Mouse (Mus musculus): ENCODE measurements around the gene Mst1r. TPM values are rescaled to one million over a fixed set of nuclear protein-coding genes. Genes with fewer than 3 reads are reported as not detected.
A peak's percentile ranks its signal among the peaks of the same experiment; 100 is the strongest.

Mst1r gene
- polyA plus RNA-seq, 1 experiment from 2014 or later, result 0.51 TPM

GRCm38 (mm10) chr9:107923021-107923420 lies 16.3 kb downstream of the Mst1r start:
- Histone ChIP-seq H3K4me3 (ENCODE audit: low read depth, low read length) (no peak overlapping the region), H3K27me3 (ENCODE audit: control insufficient read depth, insufficient read depth, low read length) (no peaks in the 10 kb centered on the region), H3K9me3 (ENCODE audit: control insufficient read depth, low read length) (no peaks in the 10 kb centered on the region), H3K9ac (replicated peaks; ENCODE audit: low read depth, low read length) (no peak overlapping the region), H3K4me1 (ENCODE audit: control insufficient read depth, insufficient read depth, low read length) (peaks cover 7% of the 10 kb centered on the region; the same call in 1 of the 2 replicates), H3K27ac (ENCODE audit: low read depth, low read length) (no peak overlapping the region), H3K36me3 (ENCODE audit: control insufficient read depth, insufficient read depth, low read length) (no peaks in the 10 kb centered on the region), H3K4me2 (ENCODE audit: low read depth, low read length) (no peak overlapping the region)
- ATAC-seq (ENCODE audit: low read depth), result no peak
- WGBS, result 32% methylated on average over 7 of the region's 7 CpGs

- no peak overlapping the region for H3K9ac ChIP-seq (replicated peaks; ENCODE audit: low read depth, low read length)
- no peaks in the 10 kb centered on the region for H3K9me3 ChIP-seq (ENCODE audit: control insufficient read depth, low read length)
- WGBS, result 57% methylated on average over 6 of the region's 6 CpGs
- no peak overlapping the region for H3K27ac ChIP-seq (ENCODE audit: low read depth, low read length)
- no peak overlapping the region for H3K4me2 ChIP-seq (ENCODE audit: low read depth, low read length)
- H3K27me3 ChIP-seq (ENCODE audit: control insufficient read depth, insufficient read depth, low read length), result no peaks in the 10 kb centered on the region
- no peak overlapping the region for H3K4me3 ChIP-seq (ENCODE audit: low read depth, low read length)
- ATAC-seq (ENCODE audit: low read depth), result no peak
- H3K36me3 ChIP-seq (ENCODE audit: control insufficient read depth, insufficient read depth, low read length), result no peaks in the 10 kb centered on the region
- H3K4me1 ChIP-seq (ENCODE audit: control insufficient read depth, insufficient read depth, low read length), result peaks cover 7% of the 10 kb centered on the region; the same call in 1 of the 2 replicates
Observed at GRCm38 (mm10) chr9:107923956-107924355, 17.3 kb downstream of the Mst1r start.

- Histone ChIP-seq H3K9ac (replicated peaks; ENCODE audit: low read depth, low read length) (no peak overlapping the region), H3K36me3 (ENCODE audit: control insufficient read depth, insufficient read depth, low read length) (no peaks in the 10 kb centered on the region), H3K27ac (ENCODE audit: low read depth, low read length) (no peak overlapping the region), H3K27me3 (ENCODE audit: control insufficient read depth, insufficient read depth, low read length) (no peaks in the 10 kb centered on the region), H3K9me3 (ENCODE audit: control insufficient read depth, low read length) (no peaks in the 10 kb centered on the region), H3K4me2 (ENCODE audit: low read depth, low read length) (no peak overlapping the region), H3K4me1 (ENCODE audit: control insufficient read depth, insufficient read depth, low read length) (peaks cover 7% of the 10 kb centered on the region; the same call in 1 of the 2 replicates), H3K4me3 (ENCODE audit: low read depth, low read length) (no peak overlapping the region)
- WGBS, result 39% methylated on average over 2 of the region's 3 CpGs
- no peak for ATAC-seq (ENCODE audit: low read depth)
Observed at GRCm38 (mm10) chr9:107925251-107925650, 18.6 kb downstream of the Mst1r start.

- H3K36me3 ChIP-seq (ENCODE audit: control insufficient read depth, insufficient read depth, low read length), result no peaks in the 10 kb centered on the region
- peaks cover 7% of the 10 kb centered on the region; the same call in 1 of the 2 replicates for H3K4me1 ChIP-seq (ENCODE audit: control insufficient read depth, insufficient read depth, low read length)
- no peak for ATAC-seq (ENCODE audit: low read depth)
- no peak overlapping the region for H3K4me2 ChIP-seq (ENCODE audit: low read depth, low read length)
- H3K27me3 ChIP-seq (ENCODE audit: control insufficient read depth, insufficient read depth, low read length), result no peaks in the 10 kb centered on the region
- no peak overlapping the region for H3K4me3 ChIP-seq (ENCODE audit: low read depth, low read length)
- no peak overlapping the region for H3K9ac ChIP-seq (replicated peaks; ENCODE audit: low read depth, low read length)
- 54% methylated on average over 9 of the region's 9 CpGs for WGBS
- H3K9me3 ChIP-seq (ENCODE audit: control insufficient read depth, low read length), result no peaks in the 10 kb centered on the region
- H3K27ac ChIP-seq (ENCODE audit: low read depth, low read length), result no peak overlapping the region
Observed at GRCm38 (mm10) chr9:107926920-107927420, 20.3 kb downstream of the Mst1r start.

GRCm38 (mm10) chr9:107927749-107928148 lies 21.1 kb downstream of the Mst1r start:
- no peaks in the 10 kb centered on the region for H3K27me3 ChIP-seq (ENCODE audit: control insufficient read depth, insufficient read depth, low read length)
- H3K27ac ChIP-seq (ENCODE audit: low read depth, low read length), result no peak overlapping the region
- WGBS, result 88% methylated on average over 5 of the region's 5 CpGs
- H3K4me3 ChIP-seq (ENCODE audit: low read depth, low read length), result no peak overlapping the region
- no peak for ATAC-seq (ENCODE audit: low read depth)
- no peaks in the 10 kb centered on the region for H3K9me3 ChIP-seq (ENCODE audit: control insufficient read depth, low read length)
- H3K4me1 ChIP-seq (ENCODE audit: control insufficient read depth, insufficient read depth, low read length), result peaks cover 10% of the 10 kb centered on the region; the same call in 1 of the 2 replicates
- no peaks in the 10 kb centered on the region for H3K36me3 ChIP-seq (ENCODE audit: control insufficient read depth, insufficient read depth, low read length)
- no peak overlapping the region for H3K9ac ChIP-seq (replicated peaks; ENCODE audit: low read depth, low read length)
- no peak overlapping the region for H3K4me2 ChIP-seq (ENCODE audit: low read depth, low read length)

- Histone ChIP-seq H3K27me3 (ENCODE audit: control insufficient read depth, insufficient read depth, low read length) (no peaks in the 10 kb centered on the region), H3K4me2 (ENCODE audit: low read depth, low read length) (no peak within 1 kb of the TSS), H3K9me3 (ENCODE audit: control insufficient read depth, low read length) (no peaks in the 10 kb centered on the region), H3K4me3 (ENCODE audit: low read depth, low read length) (no peak within 1 kb of the TSS), H3K4me1 (ENCODE audit: control insufficient read depth, insufficient read depth, low read length) (peaks cover 10% of the 10 kb centered on the region; the same call in 1 of the 2 replicates), H3K9ac (replicated peaks; ENCODE audit: low read depth, low read length) (no peak within 1 kb of the TSS), H3K27ac (ENCODE audit: low read depth, low read length) (no peak within 1 kb of the TSS), H3K36me3 (ENCODE audit: control insufficient read depth, insufficient read depth, low read length) (no peaks in the 10 kb centered on the region)
- WGBS, result 68% methylated on average over 3 of the region's 3 CpGs
- ATAC-seq (ENCODE audit: low read depth), result no peak
Observed at GRCm38 (mm10) chr9:107928169-107928568, 21.5 kb downstream of the Mst1r start, which contains the start of gene Actl11. Gene Actl11 (plus strand): TSS chr9:107928469.

GRCm38 (mm10) chr9:107932221-107932620 lies 25.5 kb downstream of the Mst1r start:
- Histone ChIP-seq H3K36me3 (ENCODE audit: control insufficient read depth, insufficient read depth, low read length) (no peaks in the 10 kb centered on the region), H3K9ac (replicated peaks; ENCODE audit: low read depth, low read length) (no peak overlapping the region), H3K4me2 (ENCODE audit: low read depth, low read length) (no peak overlapping the region), H3K4me1 (ENCODE audit: control insufficient read depth, insufficient read depth, low read length) (peaks cover 13% of the 10 kb centered on the region), H3K4me3 (ENCODE audit: low read depth, low read length) (no peak overlapping the region), H3K27me3 (ENCODE audit: control insufficient read depth, insufficient read depth, low read length) (no peaks in the 10 kb centered on the region; the same call in 1 of the 2 replicates), H3K9me3 (ENCODE audit: control insufficient read depth, low read length) (no peaks in the 10 kb centered on the region), H3K27ac (ENCODE audit: low read depth, low read length) (no peak overlapping the region)
- ATAC-seq (ENCODE audit: low read depth), result no peak
- whole genome bisulfite sequencing, result 35% methylated on average over 4 of the region's 4 CpGs

- Histone ChIP-seq H3K9me3 (ENCODE audit: control insufficient read depth, low read length) (no peaks in the 10 kb centered on the region), H3K36me3 (ENCODE audit: control insufficient read depth, insufficient read depth, low read length) (no peaks in the 10 kb centered on the region), H3K4me2 (ENCODE audit: low read depth, low read length) (no peak overlapping the region), H3K27ac (ENCODE audit: low read depth, low read length) (no peak overlapping the region), H3K9ac (replicated peaks; ENCODE audit: low read depth, low read length) (no peak overlapping the region), H3K4me1 (ENCODE audit: control insufficient read depth, insufficient read depth, low read length) (peaks cover 13% of the 10 kb centered on the region), H3K4me3 (ENCODE audit: low read depth, low read length) (no peak overlapping the region), H3K27me3 (ENCODE audit: control insufficient read depth, insufficient read depth, low read length) (no peaks in the 10 kb centered on the region; the same call in 1 of the 2 replicates)
- 69% methylated on average over 11 of the region's 11 CpGs for WGBS
- ATAC-seq (ENCODE audit: low read depth), result no peak
Observed at GRCm38 (mm10) chr9:107934146-107934545, 27.5 kb downstream of the Mst1r start.

GRCm38 (mm10) chr9:107935374-107935773 lies 28.7 kb downstream of the Mst1r start, which contains the start of gene Camkv:
Gene Camkv (plus strand): TSS chr9:107935674.
- Histone ChIP-seq H3K27ac (ENCODE audit: low read depth, low read length) (no peak within 1 kb of the TSS), H3K4me2 (ENCODE audit: low read depth, low read length) (peak within 1 kb of the TSS; percentile 81), H3K9me3 (ENCODE audit: control insufficient read depth, low read length) (no peaks in the 10 kb centered on the region), H3K27me3 (ENCODE audit: control insufficient read depth, insufficient read depth, low read length) (no peaks in the 10 kb centered on the region; the same call in 1 of the 2 replicates), H3K4me3 (ENCODE audit: low read depth, low read length) (peak within 1 kb of the TSS; percentile 43), H3K4me1 (ENCODE audit: control insufficient read depth, insufficient read depth, low read length) (peaks cover 13% of the 10 kb centered on the region), H3K9ac (replicated peaks; ENCODE audit: low read depth, low read length) (peak within 1 kb of the TSS; percentile 59), H3K36me3 (ENCODE audit: control insufficient read depth, insufficient read depth, low read length) (no peaks in the 10 kb centered on the region)
- 7% methylated on average over 3 of the region's 3 CpGs for WGBS
- no peak for ATAC-seq (ENCODE audit: low read depth)

All from neural tube, embryonic 14.5 days (tissue).